Mouse (Mus musculus): ENCODE results near the gene Gcsh. TPM values are rescaled to one million over a fixed set of nuclear protein-coding genes. Genes with fewer than 3 reads are reported as not detected.

Gcsh gene
- total RNA-seq (2012; rRNA removed) (31.5 and 45.7 TPM in 2 replicates), total RNA-seq (2014; rRNA removed) (66.4 and 74.6 TPM in 2 replicates), polyA plus RNA-seq (2012; ENCODE audit: insufficient read length, low read depth) (91.7 and 108 TPM in 2 replicates)

- H3K27me3 ChIP-seq (replicated peaks): peaks cover 11% of the 10 kb centered on the region
- DNase-seq (ENCODE audit: extremely low read depth): peak; percentile 98
- H3K27ac ChIP-seq (ENCODE audit: insufficient read depth, low read depth): peak within 1 kb of the TSS; percentile 13; the same call in 1 of the 2 replicates
- H3K4me2 ChIP-seq (ENCODE audit: insufficient read depth, low read depth, poor library complexity, severe bottlenecking): peak within 1 kb of the TSS; percentile 85
- dilution Hi-C loops (cut with MboI; ENCODE audit: extremely low pct_ligation_motif_present, extremely low pct_unique_long_range_greater_than_20kb, low sequenced_read_pairs): no loop called here
- peaks cover 3% of the 10 kb centered on the region; the same call in 1 of the 2 replicates for H3K79me2 ChIP-seq (replicated peaks; ENCODE audit: control insufficient read depth, extremely low read depth, insufficient read depth, poor library complexity, severe bottlenecking)
- H3K9ac ChIP-seq (ENCODE audit: insufficient read depth, low read depth): peak within 1 kb of the TSS; percentile 47
- no peaks in the 10 kb centered on the region for H3K9me3 ChIP-seq (replicated peaks; ENCODE audit: low read length)
- peaks cover 0 to 17% of the 10 kb centered on the region in 2 experiments; a peak in 2 of 4 replicates for H3K4me1 ChIP-seq (ENCODE audit: control insufficient read depth in 1 of 2, insufficient read depth in 2 of 2)
- H3K36me3 ChIP-seq (replicated peaks in 1 of 2; ENCODE audit: control insufficient read depth in 1 of 2, insufficient read depth in 1 of 2, low read length in 1 of 2): peaks cover under 1 to 25% of the 10 kb centered on the region in 2 experiments
- peak within 1 kb of the TSS; percentile 69 to 94 (median 78) for H3K4me3 ChIP-seq (replicated peaks in 1 of 3; ENCODE audit: low read depth in 2 of 3, low read length in 2 of 3, poor library complexity in 1 of 3)
- in situ Hi-C loops (cut with MboI; ENCODE audit: low pct_ligation_motif_present, low pct_unique_long_range_greater_than_20kb, low sequenced_read_pairs): loop anchor here (5.0 to 10.0 kb wide), 2 partner anchors 71 to 482 kb away; partner anchors contain the start of genes Cenpn and Cmc2
- TF ChIP-seq BHLHE40 (IDR thresholded peaks at IDR 0.05; ENCODE audit: low read depth, low read length): peak; percentile 46; the same call in 1 of the 2 replicates
- no peak for TF ChIP-seq ZKSCAN1 (IDR thresholded peaks at IDR 0.05; ENCODE audit: borderline replicate concordance, low read depth, low read length)
- no peak for TF ChIP-seq KAT2A (IDR thresholded peaks at IDR 0.05; ENCODE audit: insufficient replicate concordance, low read length)
- TF ChIP-seq USF2 (conservative IDR thresholded peaks at IDR 0.05; ENCODE audit: low read depth, low read length): no peak; the same call in 1 of the 2 replicates
- TF ChIP-seq CHD2 (IDR thresholded peaks at IDR 0.05; ENCODE audit: low read length): no peak
- peak; percentile 95 for TF ChIP-seq MAX (IDR thresholded peaks at IDR 0.05; ENCODE audit: low read length)
- no peak for TF ChIP-seq ZC3H11A (IDR thresholded peaks at IDR 0.05; ENCODE audit: low read depth, low read length)
- no peak for TF ChIP-seq PAX5 (IDR thresholded peaks at IDR 0.05; ENCODE audit: low read length)
- no peak for TF ChIP-seq E2F4 (IDR thresholded peaks at IDR 0.05; ENCODE audit: insufficient replicate concordance, low read depth, low read length)
- TF ChIP-seq ZMIZ1 (IDR thresholded peaks at IDR 0.05; ENCODE audit: low read depth, low read length): peak; percentile 65; the same call in 1 of the 2 replicates
- TF ChIP-seq POLR2A (IDR thresholded peaks at IDR 0.05; ENCODE audit: low read depth, low read length): peak; percentile 90
- TF ChIP-seq EP300 (IDR thresholded peaks at IDR 0.05; ENCODE audit: low read length): no peak
- TF ChIP-seq MAZ (IDR thresholded peaks at IDR 0.05; ENCODE audit: low read depth, low read length): 0 out of 2 replicates have a peak, but pooled peaks have one; percentile 34
- TF ChIP-seq NRF1 (IDR thresholded peaks at IDR 0.05; ENCODE audit: low read depth, low read length): peak; percentile 53; the same call in 1 of the 2 replicates
- no peak for TF ChIP-seq ETS1 (conservative IDR thresholded peaks at IDR 0.05; ENCODE audit: low read depth, low read length)
- 0 out of 2 replicates have a peak, but pooled peaks have one; percentile 46 for TF ChIP-seq TBP (conservative IDR thresholded peaks at IDR 0.05; ENCODE audit: low read depth, low read length)
- no peak for TF ChIP-seq JUND (conservative IDR thresholded peaks at IDR 0.05; ENCODE audit: low read depth, low read length)
- no peak for TF ChIP-seq MAFK (IDR thresholded peaks at IDR 0.05; ENCODE audit: insufficient replicate concordance, low read length)
- peak; percentile 67 for TF ChIP-seq SIN3A (IDR thresholded peaks at IDR 0.05; ENCODE audit: low read length)
- 0 out of 2 replicates have a peak, but pooled peaks have one; percentile 39 for TF ChIP-seq POLR2AphosphoS2 (IDR thresholded peaks at IDR 0.05; ENCODE audit: low read depth, low read length)
- no peak; the same call in 1 of the 2 replicates for TF ChIP-seq HCFC1 (IDR thresholded peaks at IDR 0.05; ENCODE audit: low read depth, low read length)
- TF ChIP-seq MEF2A (IDR thresholded peaks at IDR 0.05; ENCODE audit: borderline replicate concordance, low read depth, low read length): no peak
- TF ChIP-seq RAD21 (IDR thresholded peaks at IDR 0.05; ENCODE audit: low read depth, low read length): no peak
- TF ChIP-seq NELFE (IDR thresholded peaks at IDR 0.05; ENCODE audit: low read depth, low read length): peak; percentile 83
- TF ChIP-seq ZNF384 (IDR thresholded peaks at IDR 0.05; ENCODE audit: low read depth, low read length): no peak
- peak; percentile 98 for TF ChIP-seq MXI1 (IDR thresholded peaks at IDR 0.05; ENCODE audit: low read depth, low read length)
- TF ChIP-seq CHD1 (IDR thresholded peaks at IDR 0.05; ENCODE audit: low read depth, low read length): no peak
- no peak for TF ChIP-seq JUN (IDR thresholded peaks at IDR 0.05; ENCODE audit: insufficient read depth, low read depth, low read length)
- peak; percentile 80 for TF ChIP-seq MYC (IDR thresholded peaks at IDR 0.05; ENCODE audit: low read depth, low read length)
- TF ChIP-seq TCF12 (IDR thresholded peaks at IDR 0.05; ENCODE audit: low read depth, low read length): peak; percentile 63; the same call in 1 of the 2 replicates
- TF ChIP-seq GABPA (IDR thresholded peaks at IDR 0.05; ENCODE audit: insufficient replicate concordance, low read depth, low read length): no peak
- TF ChIP-seq USF1 (IDR thresholded peaks at IDR 0.05; ENCODE audit: low read depth, low read length): peak; percentile 75
- TF ChIP-seq CTCF (conservative IDR thresholded peaks at IDR 0.05 in 1 of 2, IDR thresholded peaks at IDR 0.05 in 1 of 2; ENCODE audit: low read depth in 2 of 2, low read length in 2 of 2): no peak
- 0 out of 2 replicates have a peak, but pooled peaks have one; percentile 35 for TF ChIP-seq ELF1 (IDR thresholded peaks at IDR 0.05; ENCODE audit: low read depth, low read length)
- no peak for TF ChIP-seq RCOR1 (conservative IDR thresholded peaks at IDR 0.05; ENCODE audit: low read depth, low read length)
- TF ChIP-seq IRF4 (IDR thresholded peaks at IDR 0.05; ENCODE audit: low read depth, low read length): no peak
- TF ChIP-seq SMC3 (IDR thresholded peaks at IDR 0.05; ENCODE audit: low read depth, low read length): no peak
These were observed at the start of gene Gcsh for GRCm38 (mm10) chr8:116993095-116993867. Gene Gcsh, minus strand, starts transcription at chr8:116993537.
